Mouse (Mus musculus) 3T3-L1 (cell line): ENCODE measurements at regions not wholly inside any gene's neighbourhood (a gene's known extent, or its start where the extent isn't known, plus 50 kb on each side); places are given as distances from the start of the nearest gene placed in this dataset.

ENCODE experiments used
- DNase-seq: peaks from one replicate; pipeline ENCODE4 v3.0.0-alpha.2; 2015; ENCODE audit warnings: low read depth, low spot score

GRCm38 (mm10) chr6:103312149-103312548 lies 198.2 kb upstream of the Chl1 start:
- DNase-seq: no peak

- no peak for DNase-seq
Measured at GRCm38 (mm10) chr6:103312935-103313334, 197.5 kb upstream of the Chl1 start.

GRCm38 (mm10) chr6:103318081-103318480 lies 192.3 kb upstream of the Chl1 start:
- no peak for DNase-seq

GRCm38 (mm10) chr6:103318677-103319359 lies 191.6 kb upstream of the Chl1 start:
- DNase-seq: no peak

GRCm38 (mm10) chr6:103319964-103320363 lies 190.4 kb upstream of the Chl1 start:
- DNase-seq: no peak

- no peak for DNase-seq
Measured at GRCm38 (mm10) chr6:103320550-103320949, 189.8 kb upstream of the Chl1 start.

GRCm38 (mm10) chr6:103321058-103321457 lies 189.3 kb upstream of the Chl1 start:
- DNase-seq: no peak

GRCm38 (mm10) chr6:103322442-103322841 lies 187.9 kb upstream of the Chl1 start:
- DNase-seq: no peak

- DNase-seq: no peak
Measured at GRCm38 (mm10) chr6:103335683-103336082, 174.7 kb upstream of the Chl1 start.

- no peak for DNase-seq
Measured at GRCm38 (mm10) chr6:103339961-103340732, 170.2 kb upstream of the Chl1 start.

- no peak for DNase-seq
Measured at GRCm38 (mm10) chr6:103343515-103343914, 166.9 kb upstream of the Chl1 start.

GRCm38 (mm10) chr6:103344413-103344812 lies 166.0 kb upstream of the Chl1 start:
- DNase-seq: no peak

- no peak for DNase-seq
Measured at GRCm38 (mm10) chr6:103345195-103345594, 165.2 kb upstream of the Chl1 start.

- no peak for DNase-seq
Measured at GRCm38 (mm10) chr6:103352405-103353124, 157.8 kb upstream of the Chl1 start.

GRCm38 (mm10) chr6:103353346-103353745 lies 157.0 kb upstream of the Chl1 start:
- DNase-seq: no peak

GRCm38 (mm10) chr6:103366782-103367491 lies 143.4 kb upstream of the Chl1 start:
- DNase-seq: no peak

GRCm38 (mm10) chr6:103374956-103375355 lies 135.4 kb upstream of the Chl1 start:
- DNase-seq: no peak

- no peak for DNase-seq
Measured at GRCm38 (mm10) chr6:103377277-103377676, 133.1 kb upstream of the Chl1 start.

GRCm38 (mm10) chr6:103378047-103378446 lies 132.3 kb upstream of the Chl1 start:
- DNase-seq: no peak

GRCm38 (mm10) chr6:103381030-103381429 lies 129.4 kb upstream of the Chl1 start:
- DNase-seq: no peak

GRCm38 (mm10) chr6:103381930-103382329 lies 128.5 kb upstream of the Chl1 start:
- no peak for DNase-seq

GRCm38 (mm10) chr6:103386591-103386990 lies 123.8 kb upstream of the Chl1 start:
- DNase-seq: no peak
